Mouse (Mus musculus) spleen, embryonic (tissue): ENCODE data around the gene Golga2.

Experiments used
- CTCF ChIA-PET: fragments of 350-600 bp; sonication (Branson Sonifier 250); formaldehyde crosslinking; loops from one replicate; lab custom pipeline; 2022; lab: Charles Lee

Gene Golga2

GRCm38 (mm10) chr2:32287334-32287840 lies at the start of gene Golga2:
Golga2 (plus strand) TSS chr2:32287384.
- CTCF ChIA-PET: no interaction called here

GRCm38 (mm10) chr2:32237571-32237970 lies 49.6 kb upstream of the Golga2 start:
- CTCF ChIA-PET: no interaction called here

GRCm38 (mm10) chr2:32238708-32239435 lies 48.3 kb upstream of the Golga2 start:
- CTCF ChIA-PET: no interaction called here

GRCm38 (mm10) chr2:32240591-32240990 lies 46.6 kb upstream of the Golga2 start:
- CTCF ChIA-PET: no interaction called here

- CTCF ChIA-PET: no interaction called here
These were observed 44.2 kb upstream of the Golga2 start for GRCm38 (mm10) chr2:32242986-32243385.

GRCm38 (mm10) chr2:32246741-32247140 lies 40.4 kb upstream of the Golga2 start:
- CTCF ChIA-PET: no interaction called here

GRCm38 (mm10) chr2:32248377-32249361 lies 38.5 kb upstream of the Golga2 start:
- CTCF ChIA-PET: no interaction called here

- CTCF ChIA-PET: no interaction called here
These were observed 35.2 kb upstream of the Golga2 start for GRCm38 (mm10) chr2:32251791-32252527.

GRCm38 (mm10) chr2:32252658-32253057 lies 34.5 kb upstream of the Golga2 start:
- CTCF ChIA-PET: no interaction called here

GRCm38 (mm10) chr2:32253352-32253751 lies 33.8 kb upstream of the Golga2 start:
- CTCF ChIA-PET: no interaction called here

- CTCF ChIA-PET: no interaction called here
These were observed 32.6 kb upstream of the Golga2 start for GRCm38 (mm10) chr2:32254563-32254962.

GRCm38 (mm10) chr2:32256273-32256672 lies 30.9 kb upstream of the Golga2 start:
- CTCF ChIA-PET: no interaction called here

GRCm38 (mm10) chr2:32258887-32259533 lies 28.2 kb upstream of the Golga2 start:
- CTCF ChIA-PET: no interaction called here

- CTCF ChIA-PET: no interaction called here
These were observed 27.3 kb upstream of the Golga2 start, which contains the start of gene Uck1 for GRCm38 (mm10) chr2:32259657-32260417. Uck1 (minus strand) TSS chr2:32260159.

GRCm38 (mm10) chr2:32260635-32261034 lies 26.5 kb upstream of the Golga2 start:
- CTCF ChIA-PET: no interaction called here

- CTCF ChIA-PET: no interaction called here
These were observed 11.4 kb upstream of the Golga2 start for GRCm38 (mm10) chr2:32275823-32276222.

- CTCF ChIA-PET: no interaction called here
These were observed 4.9 kb upstream of the Golga2 start for GRCm38 (mm10) chr2:32282289-32282688.

GRCm38 (mm10) chr2:32282727-32283126 lies 4.5 kb upstream of the Golga2 start:
- CTCF ChIA-PET: no interaction called here

GRCm38 (mm10) chr2:32283986-32284385 lies 3.2 kb upstream of the Golga2 start:
- CTCF ChIA-PET: no interaction called here

- CTCF ChIA-PET: no interaction called here
These were observed 761 bp downstream of the Golga2 start, which contains the start of gene Swi5 for GRCm38 (mm10) chr2:32287923-32288367. Swi5 (minus strand) TSS chr2:32288075.
